Mouse (Mus musculus) heart, adult 2 months (tissue): Measurements from ENCODE around the gene Tmem30a. TPM values are rescaled to one million over a fixed set of nuclear protein-coding genes. Genes with fewer than 3 reads are reported as not detected.

ENCODE experiments used
- DNase-seq, 2 experiments: peaks; one replicate each; pipeline ENCODE4 v3.0.0; 2021
- H3K27ac ChIP-seq: fragments of 200-600 bp; 2 replicates; pipeline ENCODE4 v1.8.1; 2022
- H3K27me3 ChIP-seq: fragments of 200-500 bp; 2 replicates; pipeline ENCODE4 v1.6.1; 2012; ENCODE audit warnings: mild to moderate bottlenecking, low read length, inconsistent platforms, mixed read lengths; ENCODE audit not compliant: control insufficient read depth, insufficient read depth
- H3K36me3 ChIP-seq: fragments of 200-500 bp; 2 replicates; pipeline ENCODE4 v1.6.1; 2012; ENCODE audit warnings: low read length, inconsistent platforms; ENCODE audit not compliant: control insufficient read depth, insufficient read depth
- H3K4me1 ChIP-seq: fragments of 200-500 bp; 2 replicates; pipeline ENCODE4 v1.6.1; 2011; ENCODE audit warnings: low read length; ENCODE audit not compliant: control insufficient read depth, insufficient read depth
- H3K4me3 ChIP-seq: fragments of 200-600 bp; 2 replicates; pipeline ENCODE4 v1.8.1; 2022
- H3K79me2 ChIP-seq: fragments of 200-500 bp; replicated peaks from 2 replicates; pipeline ENCODE4 v1.6.1; 2012; ENCODE audit warnings: mild to moderate bottlenecking, inconsistent platforms, low read length, moderate library complexity, mixed read lengths; ENCODE audit not compliant: control insufficient read depth, insufficient read depth
- H3K9ac ChIP-seq: fragments of 200-500 bp; 2 replicates; pipeline ENCODE4 v1.6.1; 2012; ENCODE audit warnings: low read depth, mild to moderate bottlenecking, control low read depth, inconsistent platforms, low read length, mixed read lengths
- CTCF ChIP-seq: fragments of 200-600 bp; IDR thresholded peaks from 2 replicates; pipeline ENCODE4 v1.8.1; 2022; ENCODE audit warnings: antibody characterized with exemption, mild to moderate bottlenecking, moderate library complexity
- EP300 ChIP-seq: fragments of 200-500 bp; IDR thresholded peaks from 2 replicates; pipeline ENCODE4 v1.6.1; 2011; ENCODE audit warnings: low read depth, low read length, control low read depth; ENCODE audit not compliant: insufficient read depth
- POLR2A ChIP-seq: fragments of 200-500 bp; IDR thresholded peaks from 2 replicates; pipeline ENCODE4 v1.6.1; 2011; ENCODE audit warnings: mild to moderate bottlenecking, low read depth, low read length, control low read depth; ENCODE audit not compliant: insufficient read depth
- WGBS: fragments of 180-500 bp; shearing (Covaris S2); methylation state at CpG from one replicate; pipeline ENCODE4 v1.1.7; 2018; 5-methylcytosine and 5-hydroxymethylcytosine counted together
- intact Hi-C: fragments of 180-260 bp; cut with DNase I; formaldehyde crosslinking; loops from one replicate; pipeline ENCODE4 v1.15.1; 2025
- polyA plus RNA-seq: library from polyadenylated mRNA; depleted of rRNA; stranded (reverse); fragments of >200 nt; gene quantifications from 2 replicates; pipeline ENCODE4 v1.2.3, GENCODE M21; 2012
- total RNA-seq, 2 experiments: library from RNA; stranded (reverse); gene quantifications; 2 replicates each; pipeline ENCODE4 v1.2.3; 2021

Gene Tmem30a
- total and polyA plus RNA-seq, 3 experiments = 23.6 to 65.5 (median 56.0) TPM

- H3K9ac ChIP-seq = peak overlapping the region; percentile 76
- TF ChIP-seq CTCF = no peak
- TF ChIP-seq POLR2A = no peak
- TF ChIP-seq EP300 = no peak
- H3K4me3 ChIP-seq = peak overlapping the region; percentile 87
- intact Hi-C loops = no loop called here
- peaks cover 17% of the 10 kb centered on the region for H3K36me3 ChIP-seq
- peak overlapping the region; percentile 94 for H3K27ac ChIP-seq
- peaks cover 4% of the 10 kb centered on the region for H3K4me1 ChIP-seq
- H3K79me2 ChIP-seq = peaks cover 3% of the 10 kb centered on the region
- no peaks in the 10 kb centered on the region for H3K27me3 ChIP-seq
- WGBS = 3% methylated on average over 14 of the region's 14 CpGs
- DNase-seq = no peak
These were observed 33.2 kb downstream of the Tmem30a start for GRCm38 (mm10) chr9:79760076-79760475.

GRCm38 (mm10) chr9:79759385-79760005 lies 33.8 kb downstream of the Tmem30a start, which contains the start of gene Cox7a2:
TSS of gene Cox7a2 (minus strand) at chr9:79759878.
- H3K4me1 ChIP-seq = peaks cover 4% of the 10 kb centered on the region
- H3K27ac ChIP-seq = peak within 1 kb of the TSS; percentile 94
- peaks cover 17% of the 10 kb centered on the region for H3K36me3 ChIP-seq
- peak within 1 kb of the TSS; percentile 87 for H3K4me3 ChIP-seq
- under 1% methylated on average over 49 of the region's 49 CpGs for WGBS
- DNase-seq = peak; percentile 96 to 97
- TF ChIP-seq POLR2A (peak; percentile 89), CTCF (no peak), EP300 (peak; percentile 57; the same call in 1 of the 2 replicates)
- intact Hi-C loops = loop anchor here (1.0 kb wide), 1 partner anchor 34 kb away; the partner anchor contains the start of gene Tmem30a
- H3K9ac ChIP-seq = peak within 1 kb of the TSS; percentile 82
- no peaks in the 10 kb centered on the region for H3K27me3 ChIP-seq
- H3K79me2 ChIP-seq = peaks cover 3% of the 10 kb centered on the region

GRCm38 (mm10) chr9:79755311-79755710 lies 38.0 kb downstream of the Tmem30a start:
- 83% methylated on average over 4 of the region's 4 CpGs for WGBS
- Histone ChIP-seq H3K79me2 (peaks cover 3% of the 10 kb centered on the region), H3K4me1 (peaks cover 4% of the 10 kb centered on the region)

GRCm38 (mm10) chr9:79751846-79752245 lies 41.5 kb downstream of the Tmem30a start:
- no peak overlapping the region for H3K4me3 ChIP-seq
- intact Hi-C loops = no loop called here
- H3K36me3 ChIP-seq = peaks cover 13% of the 10 kb centered on the region
- no peaks in the 10 kb centered on the region for H3K4me1 ChIP-seq
- no peak overlapping the region for H3K27ac ChIP-seq
- WGBS = 84% methylated on average over 8 of the region's 8 CpGs
- DNase-seq = no peak
- no peaks in the 10 kb centered on the region; the same call in none of the 2 replicates for H3K79me2 ChIP-seq
- TF ChIP-seq CTCF = no peak
- no peak for TF ChIP-seq EP300
- no peak for TF ChIP-seq POLR2A
- no peak overlapping the region for H3K9ac ChIP-seq
- no peaks in the 10 kb centered on the region for H3K27me3 ChIP-seq

More at GRCm38 (mm10) chr9:79755311-79755710, 38.0 kb downstream of the Tmem30a start:
- intact Hi-C loops = no loop called here
- TF ChIP-seq CTCF (no peak), EP300 (no peak), POLR2A (no peak)
- Histone ChIP-seq H3K27ac (no peak overlapping the region), H3K4me3 (no peak overlapping the region), H3K27me3 (no peaks in the 10 kb centered on the region), H3K9ac (no peak overlapping the region), H3K36me3 (peaks cover 26% of the 10 kb centered on the region)
- DNase-seq = no peak

- intact Hi-C loops = no loop called here
- 43% methylated on average over 7 of the region's 7 CpGs for WGBS
These were observed 42.6 kb downstream of the Tmem30a start for GRCm38 (mm10) chr9:79750709-79751108.

GRCm38 (mm10) chr9:79745036-79745435 lies 48.3 kb downstream of the Tmem30a start:
- Histone ChIP-seq H3K4me3 (no peak overlapping the region), H3K36me3 (no peaks in the 10 kb centered on the region), H3K79me2 (no peaks in the 10 kb centered on the region), H3K27me3 (no peaks in the 10 kb centered on the region), H3K27ac (no peak overlapping the region), H3K9ac (no peak overlapping the region), H3K4me1 (no peaks in the 10 kb centered on the region)
- WGBS = 82% methylated on average over 4 of the region's 4 CpGs
- intact Hi-C loops = no loop called here
- no peak for DNase-seq
- TF ChIP-seq CTCF (no peak), EP300 (no peak), POLR2A (no peak)

More at GRCm38 (mm10) chr9:79750709-79751108, 42.6 kb downstream of the Tmem30a start:
- no peak for DNase-seq
- Histone ChIP-seq H3K4me3 (no peak overlapping the region), H3K27ac (no peak overlapping the region), H3K9ac (no peak overlapping the region), H3K36me3 (peaks cover 13% of the 10 kb centered on the region), H3K4me1 (no peaks in the 10 kb centered on the region), H3K79me2 (no peaks in the 10 kb centered on the region; the same call in 1 of the 2 replicates), H3K27me3 (no peaks in the 10 kb centered on the region)
- TF ChIP-seq POLR2A (no peak), EP300 (no peak), CTCF (no peak)
